Mouse (Mus musculus): Measurements from ENCODE around the gene Veph1. TPM values are rescaled to one million over a fixed set of nuclear protein-coding genes. Genes with fewer than 3 reads are reported as not detected.

Veph1 gene
- total and polyA plus RNA-seq, 3 experiments: not detected

DNA sequence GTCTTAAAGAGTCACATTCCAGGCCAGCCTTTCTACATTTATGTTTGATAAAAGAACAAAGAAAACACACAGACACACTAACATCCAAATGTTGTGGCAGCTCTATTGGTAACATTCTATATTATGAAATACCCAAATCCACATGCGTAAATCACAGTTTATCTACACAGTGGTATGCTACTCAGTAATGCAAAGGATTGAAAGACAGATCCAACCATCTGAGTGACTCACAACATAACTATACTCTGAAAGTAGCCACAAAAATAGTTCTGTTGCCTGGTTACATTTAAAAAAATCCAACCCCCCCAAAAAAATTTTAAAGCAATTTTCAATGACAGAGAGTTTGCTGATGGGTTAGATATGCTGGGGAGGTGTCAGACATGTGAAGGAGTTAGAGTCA, 12.9 kb upstream of the Veph1 start:
- H3K79me2 ChIP-seq (replicated peaks; ENCODE audit: control insufficient read depth, extremely low read depth, insufficient read depth, poor library complexity, severe bottlenecking): no peaks in the 10 kb centered on the region
- H3K9ac ChIP-seq (ENCODE audit: insufficient read depth, low read depth): no peak overlapping the region
- no peaks in the 10 kb centered on the region for H3K27me3 ChIP-seq (replicated peaks)
- no peak overlapping the region for H3K4me2 ChIP-seq (ENCODE audit: insufficient read depth, low read depth, poor library complexity, severe bottlenecking)
- dilution Hi-C loops (cut with MboI; ENCODE audit: extremely low pct_ligation_motif_present, extremely low pct_unique_long_range_greater_than_20kb, low sequenced_read_pairs) (no loop called here), in situ Hi-C loops (cut with MboI; ENCODE audit: low pct_ligation_motif_present, low pct_unique_long_range_greater_than_20kb, low sequenced_read_pairs) (no loop called here)
- H3K4me1 ChIP-seq (ENCODE audit: control insufficient read depth in 1 of 2, insufficient read depth in 2 of 2): no peaks in the 10 kb centered on the region
- TF ChIP-seq UBTF (IDR thresholded peaks at IDR 0.05; ENCODE audit: low read depth, low read length) (no peak), POLR2AphosphoS2 (IDR thresholded peaks at IDR 0.05; ENCODE audit: low read depth, low read length) (no peak), CHD2 (IDR thresholded peaks at IDR 0.05; ENCODE audit: low read length) (no peak), ELF1 (IDR thresholded peaks at IDR 0.05; ENCODE audit: low read depth, low read length) (no peak), EP300 (IDR thresholded peaks at IDR 0.05; ENCODE audit: low read length) (no peak), JUN (IDR thresholded peaks at IDR 0.05; ENCODE audit: insufficient read depth, low read depth, low read length) (no peak), MEF2A (IDR thresholded peaks at IDR 0.05; ENCODE audit: borderline replicate concordance, low read depth, low read length) (no peak), ZC3H11A (IDR thresholded peaks at IDR 0.05; ENCODE audit: low read depth, low read length) (no peak), USF2 (conservative IDR thresholded peaks at IDR 0.05; ENCODE audit: low read depth, low read length) (no peak), NRF1 (IDR thresholded peaks at IDR 0.05; ENCODE audit: low read depth, low read length) (no peak)
- H3K4me3 ChIP-seq (replicated peaks in 1 of 3; ENCODE audit: low read depth in 2 of 3, low read length in 2 of 3, poor library complexity in 1 of 3): no peak overlapping the region
- no peaks in the 10 kb centered on the region for H3K36me3 ChIP-seq (replicated peaks in 1 of 2; ENCODE audit: control insufficient read depth in 1 of 2, insufficient read depth in 1 of 2, low read length in 1 of 2)
- no peaks in the 10 kb centered on the region for H3K9me3 ChIP-seq (replicated peaks; ENCODE audit: low read length)
- no peak overlapping the region for H3K27ac ChIP-seq (ENCODE audit: insufficient read depth, low read depth)
- DNase-seq (ENCODE audit: extremely low read depth): no peak

DNA sequence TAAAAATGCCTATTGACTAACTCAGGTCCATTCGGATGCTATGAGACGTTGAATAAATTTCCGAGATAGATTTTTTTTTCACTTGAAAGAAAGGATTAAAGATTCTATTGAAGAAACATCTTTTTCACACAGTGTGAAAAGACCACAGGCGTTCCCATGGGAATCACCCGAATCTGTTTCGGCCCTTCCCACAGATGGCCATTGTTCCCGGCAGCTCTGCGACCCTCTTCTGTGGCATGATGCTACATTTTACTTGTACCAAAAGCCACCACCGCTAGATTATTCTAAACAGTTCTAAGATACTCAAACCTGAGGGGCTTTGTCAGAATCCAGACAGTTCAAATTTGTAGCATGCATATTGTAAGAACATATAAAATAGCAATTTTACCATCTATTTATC, 1.4 kb downstream of the Veph1 start:
- in situ Hi-C loops (cut with MboI; ENCODE audit: low pct_ligation_motif_present, low pct_unique_long_range_greater_than_20kb, low sequenced_read_pairs): no loop called here
- no peaks in the 10 kb centered on the region for H3K9me3 ChIP-seq (replicated peaks; ENCODE audit: low read length)
- H3K9ac ChIP-seq (ENCODE audit: insufficient read depth, low read depth): no peak overlapping the region
- no peak overlapping the region for H3K27ac ChIP-seq (ENCODE audit: insufficient read depth, low read depth)
- no peaks in the 10 kb centered on the region for H3K36me3 ChIP-seq (replicated peaks in 1 of 2; ENCODE audit: control insufficient read depth in 1 of 2, insufficient read depth in 1 of 2, low read length in 1 of 2)
- TF ChIP-seq MAX (IDR thresholded peaks at IDR 0.05; ENCODE audit: low read length): no peak
- TF ChIP-seq UBTF (IDR thresholded peaks at IDR 0.05; ENCODE audit: low read depth, low read length): no peak
- no peak for TF ChIP-seq USF1 (IDR thresholded peaks at IDR 0.05; ENCODE audit: low read depth, low read length)
- TF ChIP-seq ZC3H11A (IDR thresholded peaks at IDR 0.05; ENCODE audit: low read depth, low read length): no peak
- TF ChIP-seq SMC3 (IDR thresholded peaks at IDR 0.05; ENCODE audit: low read depth, low read length): no peak
- no peak for TF ChIP-seq MAZ (IDR thresholded peaks at IDR 0.05; ENCODE audit: low read depth, low read length)
- no peak for TF ChIP-seq MYC (IDR thresholded peaks at IDR 0.05; ENCODE audit: low read depth, low read length)
- no peak for TF ChIP-seq ELF1 (IDR thresholded peaks at IDR 0.05; ENCODE audit: low read depth, low read length)
- TF ChIP-seq TBP (conservative IDR thresholded peaks at IDR 0.05; ENCODE audit: low read depth, low read length): no peak
- no peak for TF ChIP-seq CTCF (conservative IDR thresholded peaks at IDR 0.05 in 1 of 2, IDR thresholded peaks at IDR 0.05 in 1 of 2; ENCODE audit: low read depth in 2 of 2, low read length in 2 of 2)
- no peak for TF ChIP-seq MEF2A (IDR thresholded peaks at IDR 0.05; ENCODE audit: borderline replicate concordance, low read depth, low read length)
- TF ChIP-seq NRF1 (IDR thresholded peaks at IDR 0.05; ENCODE audit: low read depth, low read length): no peak
- TF ChIP-seq CHD2 (IDR thresholded peaks at IDR 0.05; ENCODE audit: low read length): no peak
- no peak for TF ChIP-seq POLR2AphosphoS2 (IDR thresholded peaks at IDR 0.05; ENCODE audit: low read depth, low read length)
- TF ChIP-seq SIN3A (IDR thresholded peaks at IDR 0.05; ENCODE audit: low read length): no peak
- TF ChIP-seq IRF4 (IDR thresholded peaks at IDR 0.05; ENCODE audit: low read depth, low read length): no peak
- TF ChIP-seq NELFE (IDR thresholded peaks at IDR 0.05; ENCODE audit: low read depth, low read length): no peak
- no peak for TF ChIP-seq HCFC1 (IDR thresholded peaks at IDR 0.05; ENCODE audit: low read depth, low read length)
- no peaks in the 10 kb centered on the region for H3K79me2 ChIP-seq (replicated peaks; ENCODE audit: control insufficient read depth, extremely low read depth, insufficient read depth, poor library complexity, severe bottlenecking)
- no peaks in the 10 kb centered on the region for H3K27me3 ChIP-seq (replicated peaks)
- H3K4me2 ChIP-seq (ENCODE audit: insufficient read depth, low read depth, poor library complexity, severe bottlenecking): no peak overlapping the region
- H3K4me1 ChIP-seq (ENCODE audit: control insufficient read depth in 1 of 2, insufficient read depth in 2 of 2): no peaks in the 10 kb centered on the region
- dilution Hi-C loops (cut with MboI; ENCODE audit: extremely low pct_ligation_motif_present, extremely low pct_unique_long_range_greater_than_20kb, low sequenced_read_pairs): no loop called here
- no peak for DNase-seq (ENCODE audit: extremely low read depth)
- H3K4me3 ChIP-seq (replicated peaks in 1 of 3; ENCODE audit: low read depth in 2 of 3, low read length in 2 of 3, poor library complexity in 1 of 3): no peak overlapping the region
